Mouse (Mus musculus): ENCODE results near the gene Prkn. TPM values are rescaled to one million over a fixed set of nuclear protein-coding genes. Genes with fewer than 3 reads are reported as not detected.

The Prkn gene
- polyA plus RNA-seq, 1 experiment from 2014 or later = 2.3 TPM

DNA sequence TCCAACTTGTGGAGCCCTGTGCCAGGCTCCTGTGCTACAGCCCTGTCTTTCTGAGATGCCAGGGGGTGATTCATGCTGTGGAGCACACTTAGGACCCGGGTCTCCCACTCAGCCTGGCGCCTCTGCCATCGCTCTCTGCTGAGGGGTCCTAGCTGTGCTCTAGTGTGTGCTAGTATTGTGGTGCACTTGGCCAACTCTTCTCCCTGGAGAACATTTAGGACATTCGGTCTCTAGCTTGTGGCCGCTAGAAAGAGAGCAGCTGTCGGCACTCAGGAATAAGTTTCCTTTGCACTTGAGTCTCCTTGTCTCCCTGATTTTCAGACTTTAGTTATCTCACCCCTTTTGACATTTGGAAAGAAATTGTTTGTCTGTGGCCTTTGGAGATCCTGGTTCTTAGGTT, 725.5 kb downstream of the Prkn start:
- no peaks in the 10 kb centered on the region for H3K9me3 ChIP-seq (ENCODE audit: control insufficient read depth, low read length)
- H3K4me1 ChIP-seq (replicated peaks; ENCODE audit: control insufficient read depth, insufficient read depth) = no peaks in the 10 kb centered on the region
- no peak overlapping the region for H3K4me3 ChIP-seq (ENCODE audit: low read depth, low read length)
- no peaks in the 10 kb centered on the region for H3K36me3 ChIP-seq (ENCODE audit: control insufficient read depth, insufficient read depth, low read length)
- WGBS = 78% methylated on average over 6 of the region's 6 CpGs
- no peak overlapping the region for H3K9ac ChIP-seq (ENCODE audit: low read length)
- DNase-seq (ENCODE audit: low spot score) (no peak), ATAC-seq (ENCODE audit: low FRiP score, low TSS enrichment) (no peak)
- TF ChIP-seq CTCF (IDR thresholded peaks at IDR 0.05; ENCODE audit: low read depth) (no peak), EP300 (optimal IDR thresholded peaks at IDR 0.05) (no peak)
- H3K27ac ChIP-seq (replicated peaks) = no peak overlapping the region
- H3K4me2 ChIP-seq (replicated peaks; ENCODE audit: low read depth) = no peak overlapping the region
- H3K27me3 ChIP-seq (ENCODE audit: control insufficient read depth, insufficient read depth, low read length) = no peaks in the 10 kb centered on the region

DNA sequence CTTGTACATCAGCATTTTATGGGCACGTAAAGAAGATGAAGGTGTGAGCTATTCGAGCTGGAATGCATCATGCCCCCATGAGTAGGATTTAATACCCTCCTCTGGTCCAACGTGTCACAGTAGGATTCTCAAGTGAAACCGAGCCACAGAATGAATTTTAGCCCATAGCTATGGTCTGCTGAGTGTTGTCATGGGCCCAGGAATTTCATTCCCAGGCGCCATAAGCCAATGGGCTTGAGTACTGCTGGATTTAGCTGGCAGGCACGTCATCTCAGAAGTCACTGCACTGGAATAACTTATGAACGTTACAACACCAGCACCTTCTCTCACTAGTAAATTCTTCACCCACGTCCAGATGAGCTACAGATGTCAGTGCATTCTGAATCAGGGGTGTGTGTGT, 730.2 kb downstream of the Prkn start:
- H3K36me3 ChIP-seq (ENCODE audit: control insufficient read depth, insufficient read depth, low read length) = no peaks in the 10 kb centered on the region
- no peak for ATAC-seq (ENCODE audit: low FRiP score, low TSS enrichment)
- no peak overlapping the region for H3K27ac ChIP-seq (replicated peaks)
- H3K4me3 ChIP-seq (ENCODE audit: low read depth, low read length) = no peak overlapping the region
- no peaks in the 10 kb centered on the region for H3K4me1 ChIP-seq (replicated peaks; ENCODE audit: control insufficient read depth, insufficient read depth)
- no peak overlapping the region for H3K4me2 ChIP-seq (replicated peaks; ENCODE audit: low read depth)
- H3K27me3 ChIP-seq (ENCODE audit: control insufficient read depth, insufficient read depth, low read length) = no peaks in the 10 kb centered on the region
- TF ChIP-seq EP300 (optimal IDR thresholded peaks at IDR 0.05) = no peak
- no peak for TF ChIP-seq CTCF (IDR thresholded peaks at IDR 0.05; ENCODE audit: low read depth)
- DNase-seq (ENCODE audit: low spot score) = no peak
- no peaks in the 10 kb centered on the region for H3K9me3 ChIP-seq (ENCODE audit: control insufficient read depth, low read length)
- H3K9ac ChIP-seq (ENCODE audit: low read length) = no peak overlapping the region
- WGBS = 67% methylated on average over 8 of the region's 8 CpGs

DNA sequence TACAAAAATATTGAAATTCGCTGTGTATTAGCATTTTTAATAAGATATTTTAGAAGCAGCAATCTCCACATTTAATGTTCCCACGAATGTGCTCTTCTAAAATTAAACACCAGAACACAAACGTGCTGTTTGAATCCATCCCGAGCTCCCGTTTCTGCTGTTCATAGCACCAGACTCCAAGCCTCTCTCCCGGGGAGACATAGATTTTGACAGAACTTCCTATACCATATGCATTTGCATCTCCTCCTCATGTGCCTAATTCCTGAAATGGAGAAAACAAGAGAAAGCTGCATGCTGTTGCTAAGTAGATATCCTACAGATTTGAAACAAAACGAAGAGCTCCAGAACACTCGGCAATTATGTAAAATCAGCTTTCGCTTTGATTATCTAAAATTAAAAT, 733.5 kb downstream of the Prkn start:
- Histone ChIP-seq H3K4me1 (replicated peaks; ENCODE audit: control insufficient read depth, insufficient read depth) (no peaks in the 10 kb centered on the region), H3K4me2 (replicated peaks; ENCODE audit: low read depth) (no peak overlapping the region), H3K27me3 (ENCODE audit: control insufficient read depth, insufficient read depth, low read length) (no peaks in the 10 kb centered on the region), H3K9ac (ENCODE audit: low read length) (no peak overlapping the region), H3K9me3 (ENCODE audit: control insufficient read depth, low read length) (no peaks in the 10 kb centered on the region), H3K36me3 (ENCODE audit: control insufficient read depth, insufficient read depth, low read length) (no peaks in the 10 kb centered on the region), H3K27ac (replicated peaks) (no peak overlapping the region), H3K4me3 (ENCODE audit: low read depth, low read length) (no peak overlapping the region)
- WGBS = 88% methylated on average over 9 of the region's 9 CpGs
- DNase-seq (ENCODE audit: low spot score) = no peak
- TF ChIP-seq EP300 (optimal IDR thresholded peaks at IDR 0.05) = no peak
- no peak for TF ChIP-seq CTCF (IDR thresholded peaks at IDR 0.05; ENCODE audit: low read depth)
- ATAC-seq (ENCODE audit: low FRiP score, low TSS enrichment) = no peak

DNA sequence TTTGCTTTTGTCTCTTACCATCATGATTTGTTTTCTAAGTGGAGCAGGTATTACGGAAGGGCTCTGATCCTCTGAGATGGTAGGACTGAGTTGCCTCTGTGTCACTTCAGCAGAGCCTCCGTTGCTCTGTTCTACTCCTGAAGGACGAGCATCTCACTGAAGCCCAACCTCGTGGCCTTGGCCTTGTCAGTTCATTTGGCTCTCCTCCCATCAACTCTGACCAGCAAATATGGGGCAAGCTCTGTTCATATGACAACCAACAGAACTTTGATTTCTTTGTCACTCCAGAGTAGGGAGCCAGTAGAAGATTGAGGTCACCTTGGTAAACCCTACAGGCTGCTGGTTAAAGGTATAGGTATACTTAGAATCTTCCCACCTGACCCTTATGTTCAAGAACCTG, 745.3 kb downstream of the Prkn start:
- no peaks in the 10 kb centered on the region for H3K36me3 ChIP-seq (ENCODE audit: control insufficient read depth, insufficient read depth, low read length)
- H3K9me3 ChIP-seq (ENCODE audit: control insufficient read depth, low read length) = no peaks in the 10 kb centered on the region
- no peaks in the 10 kb centered on the region for H3K4me1 ChIP-seq (replicated peaks; ENCODE audit: control insufficient read depth, insufficient read depth)
- no peak for DNase-seq (ENCODE audit: low spot score)
- H3K27ac ChIP-seq (replicated peaks) = no peak overlapping the region
- no peak overlapping the region for H3K4me3 ChIP-seq (ENCODE audit: low read depth, low read length)
- WGBS = 82% methylated on average over 4 of the region's 4 CpGs
- TF ChIP-seq CTCF (IDR thresholded peaks at IDR 0.05; ENCODE audit: low read depth) (no peak), EP300 (optimal IDR thresholded peaks at IDR 0.05) (no peak)
- no peak for ATAC-seq (ENCODE audit: low FRiP score, low TSS enrichment)
- H3K4me2 ChIP-seq (replicated peaks; ENCODE audit: low read depth) = no peak overlapping the region
- H3K9ac ChIP-seq (ENCODE audit: low read length) = no peak overlapping the region
- no peaks in the 10 kb centered on the region for H3K27me3 ChIP-seq (ENCODE audit: control insufficient read depth, insufficient read depth, low read length)

DNA sequence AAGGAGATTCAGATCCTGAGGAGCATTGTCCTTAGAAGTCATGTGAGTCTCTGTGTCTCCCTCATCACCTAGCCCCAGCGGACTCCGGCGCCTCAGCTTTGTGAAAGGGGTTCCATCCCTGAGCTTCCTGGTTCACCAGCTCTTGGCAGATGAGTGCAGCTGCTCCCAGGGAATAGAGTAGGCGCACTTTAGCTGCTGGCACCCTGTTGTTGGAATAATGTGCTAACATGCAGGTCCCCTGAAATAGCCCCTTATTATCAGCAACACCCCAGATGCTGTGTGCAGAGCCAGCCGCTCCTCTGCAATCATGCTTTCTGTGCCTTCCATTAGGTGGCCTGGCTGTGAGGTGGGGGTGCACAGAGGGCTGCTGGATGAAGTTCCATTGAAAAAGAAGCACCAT, 767.7 kb downstream of the Prkn start:
- 81% methylated on average over 5 of the region's 5 CpGs for WGBS
- H3K4me2 ChIP-seq (replicated peaks; ENCODE audit: low read depth) = no peak overlapping the region
- DNase-seq (ENCODE audit: low spot score) = no peak

DNA sequence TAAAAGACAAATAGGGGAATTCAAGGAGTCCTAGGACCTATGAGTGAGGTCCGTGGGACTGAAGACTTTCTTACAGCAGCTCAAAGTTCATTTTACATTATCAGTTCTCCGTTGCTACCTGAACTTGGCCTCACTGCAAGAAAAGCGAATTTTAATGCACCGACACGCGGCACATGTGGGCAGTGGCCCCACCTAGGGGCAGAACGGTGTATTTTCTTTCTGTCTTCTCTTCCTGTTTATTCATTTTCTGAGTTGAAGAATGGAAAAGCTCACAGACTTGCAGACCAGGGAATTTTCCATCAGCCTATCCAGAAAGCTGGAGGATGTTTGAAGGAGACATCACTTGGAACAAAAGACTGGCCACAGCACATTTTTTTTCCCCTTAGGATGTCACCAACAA, 771.3 kb downstream of the Prkn start:
- Histone ChIP-seq H3K27me3 (ENCODE audit: control insufficient read depth, insufficient read depth, low read length) (no peaks in the 10 kb centered on the region), H3K4me1 (replicated peaks; ENCODE audit: control insufficient read depth, insufficient read depth) (no peaks in the 10 kb centered on the region), H3K36me3 (ENCODE audit: control insufficient read depth, insufficient read depth, low read length) (no peaks in the 10 kb centered on the region), H3K4me3 (ENCODE audit: low read depth, low read length) (no peak overlapping the region), H3K4me2 (replicated peaks; ENCODE audit: low read depth) (no peak overlapping the region), H3K9me3 (ENCODE audit: control insufficient read depth, low read length) (no peaks in the 10 kb centered on the region), H3K9ac (ENCODE audit: low read length) (no peak overlapping the region), H3K27ac (replicated peaks) (no peak overlapping the region)
- WGBS = 9% methylated on average over 7 of the region's 7 CpGs
- TF ChIP-seq CTCF (IDR thresholded peaks at IDR 0.05; ENCODE audit: low read depth) (peak; percentile 84), EP300 (optimal IDR thresholded peaks at IDR 0.05) (no peak)
- ATAC-seq (ENCODE audit: low FRiP score, low TSS enrichment) (peak; percentile 4; the same call in 1 of the 2 replicates), DNase-seq (ENCODE audit: low spot score) (peak; percentile 65)

More for the DNA sequence above, 767.7 kb downstream of the Prkn start:
- Histone ChIP-seq H3K9me3 (ENCODE audit: control insufficient read depth, low read length) (no peaks in the 10 kb centered on the region), H3K27me3 (ENCODE audit: control insufficient read depth, insufficient read depth, low read length) (no peaks in the 10 kb centered on the region), H3K9ac (ENCODE audit: low read length) (no peak overlapping the region), H3K4me3 (ENCODE audit: low read depth, low read length) (no peak overlapping the region), H3K4me1 (replicated peaks; ENCODE audit: control insufficient read depth, insufficient read depth) (no peaks in the 10 kb centered on the region), H3K36me3 (ENCODE audit: control insufficient read depth, insufficient read depth, low read length) (no peaks in the 10 kb centered on the region), H3K27ac (replicated peaks) (no peak overlapping the region)
- no peak for ATAC-seq (ENCODE audit: low FRiP score, low TSS enrichment)
- TF ChIP-seq CTCF (IDR thresholded peaks at IDR 0.05; ENCODE audit: low read depth) (no peak), EP300 (optimal IDR thresholded peaks at IDR 0.05) (no peak)
